ENCODE assay signal across 8 mouse cellular contexts in the genomic region with DNA sequence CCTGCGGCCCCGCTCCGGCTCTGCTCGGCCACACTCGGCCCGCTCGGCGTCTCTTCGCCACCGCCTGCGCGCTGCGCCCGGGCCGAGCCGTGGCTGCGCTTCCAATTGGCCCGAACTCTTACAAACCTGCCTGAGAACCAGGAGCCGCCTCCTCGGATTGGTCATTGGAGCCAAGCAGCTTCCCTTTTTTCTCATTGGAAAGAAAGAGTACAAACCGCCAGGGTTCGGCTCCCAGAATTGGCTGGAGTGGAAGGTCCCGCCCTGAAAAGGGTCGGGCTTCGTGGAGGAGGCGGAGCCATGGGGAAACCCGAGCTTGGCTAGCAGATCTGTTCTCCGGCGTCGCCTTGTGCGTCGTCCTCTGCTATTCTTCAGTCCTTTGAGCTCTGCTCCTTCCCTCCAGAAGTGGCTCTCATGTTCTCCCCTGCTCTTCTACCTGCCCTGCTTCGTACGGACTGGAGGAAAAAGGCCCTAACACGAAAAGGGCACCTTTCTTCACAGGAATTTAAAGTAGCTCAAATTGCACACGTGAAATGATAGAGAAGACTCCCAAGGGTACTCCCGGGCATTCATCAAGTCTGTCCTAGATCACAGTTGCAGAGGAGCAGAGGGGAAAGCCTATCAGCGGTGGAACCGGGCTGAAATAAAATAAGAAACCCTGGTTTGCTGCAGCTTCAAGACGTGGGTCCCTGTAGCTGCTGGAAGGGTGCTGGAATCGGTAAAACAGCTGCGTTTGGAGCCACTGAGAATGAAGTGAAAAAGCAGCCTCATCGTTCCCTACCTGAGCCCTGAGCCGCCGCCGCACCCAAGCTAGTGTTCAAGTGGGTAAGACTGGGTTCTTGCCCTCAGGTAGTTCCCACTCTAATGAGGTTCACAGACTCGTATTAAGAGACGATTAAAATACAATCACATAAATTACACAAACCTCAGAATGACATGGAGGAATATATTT. TPM values are rescaled to one million over a fixed set of nuclear protein-coding genes. Genes with fewer than 3 reads are reported as not detected.
DNase-seq lines count a peak whose midpoint lies in the region; ATAC-seq and TF ChIP-seq lines count a peak whose summit lies in the region.

TSS of gene Ppp2r5d (minus strand) at position 225 of the 949 bp plus-strand sequence.

- peak within 1 kb of the TSS; percentile 88 for H3K4me3 ChIP-seq in G1E (ENCODE audit: low read depth, low read length)
- peak within 1 kb of the TSS; percentile 92 for H3K4me3 ChIP-seq in forebrain, embryonic 16.5 days (replicated peaks; ENCODE audit: low read length)
- peak within 1 kb of the TSS; percentile 93 for H3K4me3 ChIP-seq in layer of hippocampus, adult 2 months
- H3K4me3 ChIP-seq in lung, embryonic 14.5 days (ENCODE audit: low read depth, low read length), result peak within 1 kb of the TSS; percentile 93
- peak within 1 kb of the TSS; percentile 93 for H3K4me3 ChIP-seq in olfactory bulb, adult 2 months (ENCODE audit: insufficient read depth, low read depth, low read length)
- H3K4me3 ChIP-seq in thymus, adult 2 months (ENCODE audit: control insufficient read depth, insufficient read depth, low read length), result peak within 1 kb of the TSS; percentile 80

- H3K9me3 ChIP-seq in G1E (replicated peaks), result 0 out of 2 replicates have a peak, but pooled peaks cover 1% of the 10 kb centered on the region
- no peaks in the 10 kb centered on the region for H3K9me3 ChIP-seq in forebrain, embryonic 16.5 days (ENCODE audit: control insufficient read depth, low read length)
- H3K9me3 ChIP-seq in lung, embryonic 14.5 days (ENCODE audit: low read depth, low read length), result no peaks in the 10 kb centered on the region

- intact Hi-C loops in heart, postnatal 36 days (cut with DNase I), result no loop called here

- WGBS in forebrain, embryonic 16.5 days, result under 1% methylated on average over 48 of the region's 48 CpGs
- WGBS in lung, embryonic 14.5 days, result under 1% methylated on average over 48 of the region's 48 CpGs
- WGBS in olfactory bulb, adult 2 months, result 1% methylated on average over 48 of the region's 48 CpGs
- under 1% methylated on average over 48 of the region's 48 CpGs for WGBS in thymus, adult 2 months

- peaks cover 33% of the 10 kb centered on the region for H3K36me3 ChIP-seq in G1E (replicated peaks)
- H3K36me3 ChIP-seq in forebrain, embryonic 16.5 days (ENCODE audit: control insufficient read depth, insufficient read depth), result no peaks in the 10 kb centered on the region
- H3K36me3 ChIP-seq in lung, embryonic 14.5 days (ENCODE audit: insufficient read depth), result peaks cover 2% of the 10 kb centered on the region; the same call in 1 of the 2 replicates
- no peaks in the 10 kb centered on the region for H3K36me3 ChIP-seq in thymus, adult 2 months (ENCODE audit: control insufficient read depth, insufficient read depth, low read length)

- no peak for TF ChIP-seq CTCF in G1E (IDR thresholded peaks at IDR 0.05; ENCODE audit: low read depth, low read length)
- peak; percentile 47 for TF ChIP-seq CTCF in layer of hippocampus, adult 2 months (conservative IDR thresholded peaks at IDR 0.05)
- no peak for TF ChIP-seq CTCF in lung, embryonic 14.5 days (IDR thresholded peaks at IDR 0.05; ENCODE audit: low read depth)
- no peak for TF ChIP-seq CTCF in olfactory bulb, adult 2 months (IDR thresholded peaks at IDR 0.05; ENCODE audit: insufficient read depth, low read depth, low read length)
- TF ChIP-seq CTCF in thymus, adult 2 months (IDR thresholded peaks at IDR 0.05; ENCODE audit: borderline replicate concordance, control insufficient read depth, extremely low read depth, insufficient read depth, low read length, poor library complexity), result 0 out of 2 replicates have a peak, but pooled peaks have one; percentile 50

- peaks cover 51% of the 10 kb centered on the region for H3K4me1 ChIP-seq in G1E (ENCODE audit: insufficient read depth, low read depth, low read length)
- H3K4me1 ChIP-seq in forebrain, embryonic 16.5 days (replicated peaks; ENCODE audit: control insufficient read depth, insufficient read depth, low read length), result peaks cover 29% of the 10 kb centered on the region
- H3K4me1 ChIP-seq in lung, embryonic 14.5 days (ENCODE audit: insufficient read depth), result peaks cover 10% of the 10 kb centered on the region
- H3K4me1 ChIP-seq in olfactory bulb, adult 2 months (ENCODE audit: control insufficient read depth, insufficient read depth, low read length), result peaks cover 31% of the 10 kb centered on the region
- H3K4me1 ChIP-seq in thymus, adult 2 months (replicated peaks; ENCODE audit: control insufficient read depth, insufficient read depth, low read length), result peaks cover 29% of the 10 kb centered on the region

- DNase-seq in G1E (ENCODE audit: low spot score), result peak; percentile 97
- peak; percentile 93 to 98 for DNase-seq in cerebellum, adult 18-20 months
- peak; percentile 96 for DNase-seq in heart, postnatal 36 days
- peak; percentile 95 to 98 for DNase-seq in layer of hippocampus, adult 2 months (ENCODE audit: low spot score in 2 of 2)
- peak; percentile 99 for DNase-seq in lung, embryonic 14.5 days
- DNase-seq in thymus, adult 2 months, result peak; percentile 96

- peaks cover 2% of the 10 kb centered on the region; the same call in 1 of the 2 replicates for H3K27me3 ChIP-seq in G1E (ENCODE audit: insufficient read depth, low read length)
- no peaks in the 10 kb centered on the region for H3K27me3 ChIP-seq in forebrain, embryonic 16.5 days (replicated peaks; ENCODE audit: control insufficient read depth, insufficient read depth, low read length)
- H3K27me3 ChIP-seq in lung, embryonic 14.5 days (ENCODE audit: insufficient read depth, low read length), result no peaks in the 10 kb centered on the region
- H3K27me3 ChIP-seq in thymus, adult 2 months (ENCODE audit: control insufficient read depth, insufficient read depth, low read length), result no peaks in the 10 kb centered on the region

- H3K27ac ChIP-seq in forebrain, embryonic 16.5 days (ENCODE audit: low read length), result peak within 1 kb of the TSS; percentile 88
- peak within 1 kb of the TSS; percentile 95 for H3K27ac ChIP-seq in layer of hippocampus, adult 2 months
- peak within 1 kb of the TSS; percentile 95 for H3K27ac ChIP-seq in lung, embryonic 14.5 days (ENCODE audit: low read depth)
- peak within 1 kb of the TSS; percentile 70 for H3K27ac ChIP-seq in olfactory bulb, adult 2 months (ENCODE audit: insufficient read depth, low read depth, low read length)
- peak within 1 kb of the TSS; percentile 69 for H3K27ac ChIP-seq in thymus, adult 2 months (ENCODE audit: control insufficient read depth, insufficient read depth, low read length)

- TF ChIP-seq POLR2A in olfactory bulb, adult 2 months (IDR thresholded peaks at IDR 0.05; ENCODE audit: insufficient read depth, low read depth, low read length), result peak; percentile 93
- TF ChIP-seq POLR2A in thymus, adult 2 months (IDR thresholded peaks at IDR 0.05; ENCODE audit: control insufficient read depth, extremely low read depth, insufficient read depth, low read length, poor library complexity), result peak; percentile 82

- peak within 1 kb of the TSS; percentile 95 for H3K9ac ChIP-seq in forebrain, embryonic 16.5 days (replicated peaks; ENCODE audit: low read depth, low read length)
- H3K9ac ChIP-seq in lung, embryonic 14.5 days, result peak within 1 kb of the TSS; percentile 91

- peak within 1 kb of the TSS; percentile 74 for H3K4me2 ChIP-seq in forebrain, embryonic 16.5 days (ENCODE audit: low read length)
- peak within 1 kb of the TSS; percentile 95 for H3K4me2 ChIP-seq in lung, embryonic 14.5 days

- ATAC-seq in G1E (ENCODE audit: extremely low read depth, insufficient number of reproducible peaks, low FRiP score, poor library complexity, severe bottlenecking), result peak; percentile 98
- peak; percentile 96 for ATAC-seq in forebrain, embryonic 16.5 days
- peak; percentile 96 for ATAC-seq in lung, embryonic 14.5 days (ENCODE audit: insufficient read depth)

RNA-seq across cellular contexts. Expression of gene Ppp2r5d, which starts in this region (rescaled TPM):
- total RNA-seq in G1E (2014; fragmentation: Nextera tagmentation) (55.2 and 56.6 TPM in 2 replicates), G1E (2017) (33.9 and 40.1 TPM in 2 replicates)
- 78.5 and 83.4 TPM in 2 replicates for polyA plus RNA-seq in G1E (2012)
- 87.5 and 96.6 TPM in 2 replicates for polyA plus RNA-seq in forebrain, embryonic 16.5 days (2015; fragmentation: Nextera tagmentation; extraction: Ambion mirVana)
- 10 to 100 TPM; 33.2 TPM for total RNA-seq in heart, postnatal 36 days (2021)
- total RNA-seq in layer of hippocampus, adult 2 months (2021), result 10 to 100 TPM; 88.0 to 91.4 TPM
- polyA plus RNA-seq in lung, embryonic 14.5 days (2014; fragmentation: Nextera tagmentation; extraction: Ambion mirVana), result 97.6 and 104 TPM in 2 replicates
- polyA plus RNA-seq in olfactory bulb, adult 2 months (2012; ENCODE audit: insufficient read depth, insufficient read length, low replicate concordance, missing spikeins), result 293 TPM in 1 of 2 replicates, not detected in the other
- 113 and 117 TPM in 2 replicates for polyA plus RNA-seq in thymus, adult 2 months (2012; rRNA removed)

Comparison
In these comparisons a context has a peak if more than half of its experiments do, and no peak if none do; other contexts are left out.
1. Peak in every context shown above with its lines: DNase-seq, ATAC-seq, H3K4me3 ChIP-seq and H3K27ac ChIP-seq.
2. CTCF ChIP-seq: peak in layer of hippocampus, adult 2 months (single experiment) and thymus, adult 2 months (single experiment); none in G1E (single experiment), lung, embryonic 14.5 days (single experiment) and olfactory bulb, adult 2 months (single experiment).